Mouse (Mus musculus) liver, postnatal 0 days (tissue): ENCODE results near the gene Col9a1.

Source experiments
- CTCF ChIP-seq: sonication (generic); IDR thresholded peaks from 2 replicates; pipeline ENCODE4 v1.5.1; 2016; ENCODE audit warnings: antibody characterized with exemption, low read depth
- EP300 ChIP-seq: IDR thresholded peaks from 2 replicates; pipeline ENCODE4 v1.6.1; 2016; ENCODE audit warnings: antibody characterized with exemption, low read depth, mild to moderate bottlenecking

DNA sequence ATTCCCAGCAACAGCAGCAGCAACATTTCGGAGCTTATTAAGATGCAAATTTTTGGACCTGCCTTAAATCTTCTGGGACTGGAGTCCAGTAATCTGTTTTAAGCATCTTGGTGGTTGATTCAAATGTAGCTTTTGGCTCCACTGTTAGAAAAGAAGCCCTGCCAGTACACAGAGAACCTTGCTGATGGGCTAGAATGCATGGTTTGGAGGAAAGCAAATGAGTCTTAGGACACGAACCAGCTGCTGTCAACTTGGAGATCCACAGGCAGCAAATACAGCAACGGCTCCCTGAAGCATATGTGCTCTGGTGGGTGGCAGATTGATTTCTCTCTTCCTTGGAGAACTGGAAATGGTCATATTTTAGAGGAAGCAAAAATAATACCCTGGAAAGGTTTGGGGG is 4.8 kb upstream of the Col9a1 start:
- TF ChIP-seq CTCF (no peak), EP300 (no peak)
